Mouse (Mus musculus): Measurements from ENCODE around the gene Kbtbd6. TPM values are rescaled to one million over a fixed set of nuclear protein-coding genes. Genes with fewer than 3 reads are reported as not detected.

Kbtbd6 gene
- polyA plus RNA-seq, 1 experiment from 2014 or later, result 3.0 TPM

GRCm38 (mm10) chr14:79482747-79483355 is 31.2 kb downstream of the Kbtbd6 start:
- H3K4me2 ChIP-seq (replicated peaks), result peak overlapping the region; percentile 60
- WGBS, result 25% methylated on average over 15 of the region's 15 CpGs
- H3K27me3 ChIP-seq, result no peaks in the 10 kb centered on the region
- peak overlapping the region; percentile 100 for H3K27ac ChIP-seq (replicated peaks)
- H3K9me3 ChIP-seq, result no peaks in the 10 kb centered on the region
- peak overlapping the region; percentile 95 for H3K9ac ChIP-seq (replicated peaks)
- peaks cover 52% of the 10 kb centered on the region for H3K4me1 ChIP-seq
- H3K36me3 ChIP-seq, result no peaks in the 10 kb centered on the region; the same call in 1 of the 2 replicates
- peak overlapping the region; percentile 82 for H3K4me3 ChIP-seq
- no peak for ATAC-seq (replicated peaks)

DNA sequence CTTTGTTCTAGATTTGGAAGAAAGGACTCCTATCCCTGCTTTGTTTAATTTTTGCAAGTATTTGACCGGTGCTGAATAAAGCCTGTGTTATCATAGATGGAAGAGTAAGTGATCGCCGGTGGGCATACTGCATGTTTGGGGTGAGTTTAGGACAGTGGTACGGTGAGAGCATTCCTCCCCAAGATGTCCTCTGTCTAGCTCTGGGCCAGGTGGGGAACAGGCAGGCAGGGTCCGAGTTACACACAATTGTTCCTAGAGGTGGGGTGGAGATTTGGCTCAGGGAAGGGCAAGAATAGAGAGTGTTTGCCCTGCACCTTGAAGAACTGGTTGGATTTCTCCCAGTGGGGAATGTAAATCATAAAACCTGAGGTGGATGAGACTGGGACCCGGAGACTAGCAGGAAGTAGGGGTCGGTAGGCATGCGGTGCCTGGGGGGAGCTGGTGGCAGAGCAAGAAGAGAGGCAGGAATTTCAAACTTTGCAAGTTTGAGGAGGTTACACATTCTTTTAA is 32.0 kb downstream of the Kbtbd6 start:
- no peak overlapping the region for H3K9ac ChIP-seq (replicated peaks)
- H3K9me3 ChIP-seq, result no peaks in the 10 kb centered on the region
- WGBS, result 86% methylated on average over 8 of the region's 8 CpGs
- H3K27ac ChIP-seq (replicated peaks), result no peak overlapping the region
- no peaks in the 10 kb centered on the region for H3K36me3 ChIP-seq
- no peak overlapping the region for H3K4me3 ChIP-seq
- ATAC-seq (replicated peaks), result no peak
- no peaks in the 10 kb centered on the region for H3K27me3 ChIP-seq
- H3K4me2 ChIP-seq (replicated peaks), result no peak overlapping the region
- peaks cover 45% of the 10 kb centered on the region for H3K4me1 ChIP-seq

GRCm38 (mm10) chr14:79486617-79486992 is 35.0 kb downstream of the Kbtbd6 start:
- H3K4me3 ChIP-seq, result no peak overlapping the region
- H3K9ac ChIP-seq (replicated peaks), result no peak overlapping the region
- no peaks in the 10 kb centered on the region for H3K9me3 ChIP-seq

DNA sequence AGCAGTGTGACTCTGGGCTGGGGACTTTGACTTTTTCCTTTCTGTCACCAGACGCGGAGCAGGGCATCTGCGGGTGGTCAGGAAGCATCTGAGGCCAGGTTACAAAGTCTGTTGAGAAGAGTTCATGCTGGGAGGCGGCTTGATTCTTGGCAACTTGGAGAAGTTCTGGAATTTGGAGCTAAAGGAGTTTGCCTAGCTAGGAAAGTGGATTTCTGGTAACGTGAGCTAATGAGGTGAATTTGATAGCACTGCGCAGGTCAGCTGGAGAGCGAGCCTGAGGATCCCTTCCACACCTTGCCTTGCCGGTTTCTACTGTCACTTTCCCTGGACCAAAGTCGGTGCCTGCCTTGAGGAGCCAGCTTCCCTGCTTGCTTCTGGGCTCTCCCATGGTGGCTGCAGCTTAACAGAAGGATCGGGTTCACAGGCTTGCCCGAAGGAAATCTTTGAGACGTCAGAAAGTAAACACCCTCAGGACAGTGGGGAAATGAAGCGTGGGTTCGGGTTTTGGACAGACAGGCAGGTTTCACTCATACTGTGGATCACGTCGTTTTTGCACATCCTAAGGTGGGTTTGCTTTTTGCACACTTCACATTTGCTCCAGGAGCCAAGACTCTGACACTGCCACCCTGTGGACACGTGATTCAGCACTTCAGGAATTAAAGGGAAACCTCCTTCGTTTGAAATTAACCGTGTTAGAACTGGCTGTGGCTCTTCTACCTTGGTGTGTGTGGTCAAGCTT is 35.5 kb downstream of the Kbtbd6 start:
- 0 out of 2 replicates have a peak, but pooled peaks have one; percentile 35 for ATAC-seq (replicated peaks)
- peak overlapping the region; percentile 17; the same call in 1 of the 2 replicates for H3K9ac ChIP-seq (replicated peaks)
- H3K36me3 ChIP-seq, result no peaks in the 10 kb centered on the region
- H3K27me3 ChIP-seq, result no peaks in the 10 kb centered on the region
- peak overlapping the region; percentile 36 for H3K4me3 ChIP-seq
- H3K4me2 ChIP-seq (replicated peaks), result peak overlapping the region; percentile 42
- H3K4me1 ChIP-seq, result peaks cover 30% of the 10 kb centered on the region
- 9% methylated on average over 19 of the region's 19 CpGs for WGBS
- H3K27ac ChIP-seq (replicated peaks), result no peak overlapping the region
- no peaks in the 10 kb centered on the region for H3K9me3 ChIP-seq

More at GRCm38 (mm10) chr14:79486617-79486992, 35.0 kb downstream of the Kbtbd6 start:
- peak overlapping the region; percentile 42; the same call in 1 of the 2 replicates for H3K4me2 ChIP-seq (replicated peaks)
- no peak overlapping the region for H3K27ac ChIP-seq (replicated peaks)
- peaks cover 30% of the 10 kb centered on the region for H3K4me1 ChIP-seq
- no peaks in the 10 kb centered on the region for H3K27me3 ChIP-seq
- 37% methylated on average over 8 of the region's 8 CpGs for WGBS
- ATAC-seq (replicated peaks), result no peak
- no peaks in the 10 kb centered on the region for H3K36me3 ChIP-seq

GRCm38 (mm10) chr14:79488531-79488930 is 36.9 kb downstream of the Kbtbd6 start:
- peaks cover 18% of the 10 kb centered on the region for H3K4me1 ChIP-seq
- H3K9me3 ChIP-seq, result no peaks in the 10 kb centered on the region
- H3K36me3 ChIP-seq, result no peaks in the 10 kb centered on the region
- no peak for ATAC-seq (replicated peaks)
- no peak overlapping the region for H3K4me2 ChIP-seq (replicated peaks)
- 91% methylated on average over 9 of the region's 9 CpGs for WGBS
- H3K27me3 ChIP-seq, result no peaks in the 10 kb centered on the region
- H3K4me3 ChIP-seq, result no peak overlapping the region
- no peak overlapping the region for H3K9ac ChIP-seq (replicated peaks)
- no peak overlapping the region for H3K27ac ChIP-seq (replicated peaks)

- no peak overlapping the region for H3K27ac ChIP-seq (replicated peaks)
- no peak overlapping the region for H3K4me2 ChIP-seq (replicated peaks)
- no peak for ATAC-seq (replicated peaks)
- no peaks in the 10 kb centered on the region for H3K9me3 ChIP-seq
- WGBS, result 85% methylated on average over 12 of the region's 12 CpGs
- H3K4me1 ChIP-seq, result peaks cover 12% of the 10 kb centered on the region
- H3K36me3 ChIP-seq, result no peaks in the 10 kb centered on the region
- H3K4me3 ChIP-seq, result no peak overlapping the region
- H3K9ac ChIP-seq (replicated peaks), result no peak overlapping the region
- H3K27me3 ChIP-seq, result no peaks in the 10 kb centered on the region
Observed at GRCm38 (mm10) chr14:79489150-79489549, 37.5 kb downstream of the Kbtbd6 start.

DNA sequence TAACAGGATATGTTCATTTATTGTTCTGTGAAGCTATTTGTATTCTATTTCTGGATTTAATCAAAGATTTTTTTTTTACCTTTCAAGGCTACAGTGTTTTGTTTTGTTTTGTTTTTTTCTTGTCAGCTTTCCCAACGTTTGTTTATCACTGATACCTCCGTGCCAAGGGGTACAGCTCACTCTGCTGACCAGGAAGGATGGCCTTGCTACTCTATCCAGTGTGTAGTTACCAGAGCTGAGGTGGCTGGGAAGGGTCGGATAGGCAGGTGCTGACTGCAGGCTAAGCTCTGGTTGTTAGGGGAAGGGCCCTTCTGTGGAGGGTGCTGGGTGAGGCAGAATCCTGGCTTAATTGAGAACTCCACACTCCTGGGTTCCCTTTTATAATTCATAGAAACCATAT is 38.6 kb downstream of the Kbtbd6 start:
- H3K36me3 ChIP-seq, result no peaks in the 10 kb centered on the region
- no peak overlapping the region for H3K27ac ChIP-seq (replicated peaks)
- H3K4me2 ChIP-seq (replicated peaks), result no peak overlapping the region
- ATAC-seq (replicated peaks), result no peak
- peaks cover 12% of the 10 kb centered on the region for H3K4me1 ChIP-seq
- no peak overlapping the region for H3K4me3 ChIP-seq
- 69% methylated on average over 3 of the region's 3 CpGs for WGBS
- H3K27me3 ChIP-seq, result no peaks in the 10 kb centered on the region
- H3K9me3 ChIP-seq, result no peaks in the 10 kb centered on the region
- no peak overlapping the region for H3K9ac ChIP-seq (replicated peaks)

- no peak overlapping the region for H3K27ac ChIP-seq (replicated peaks)
- H3K9ac ChIP-seq (replicated peaks), result no peak overlapping the region
- H3K9me3 ChIP-seq, result no peaks in the 10 kb centered on the region
- H3K4me1 ChIP-seq, result no peaks in the 10 kb centered on the region
- no peaks in the 10 kb centered on the region for H3K27me3 ChIP-seq
- no peak overlapping the region for H3K4me2 ChIP-seq (replicated peaks)
- no peaks in the 10 kb centered on the region for H3K36me3 ChIP-seq
- no peak for ATAC-seq (replicated peaks)
- 88% methylated on average over 6 of the region's 6 CpGs for WGBS
- no peak overlapping the region for H3K4me3 ChIP-seq
Observed at GRCm38 (mm10) chr14:79494349-79494748, 42.7 kb downstream of the Kbtbd6 start.

DNA sequence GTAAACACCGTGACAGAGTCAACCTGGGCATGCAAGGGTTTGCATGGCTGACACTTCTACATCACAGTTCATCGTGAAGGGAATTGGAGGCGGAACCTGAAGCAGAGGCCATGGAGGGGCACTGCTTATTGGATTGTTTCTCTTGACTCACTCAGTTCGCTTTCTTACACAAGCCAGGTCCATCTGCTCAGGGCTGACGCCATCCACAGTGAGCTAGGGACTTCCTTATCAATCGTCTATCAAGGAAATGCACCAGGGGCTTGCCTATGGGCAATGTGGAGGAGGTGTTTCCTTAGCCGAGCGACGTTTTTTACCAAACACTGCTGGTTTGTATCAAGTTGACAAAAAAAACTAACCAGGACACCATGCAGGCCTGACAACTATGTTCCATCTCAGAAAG is 47.7 kb downstream of the Kbtbd6 start:
- no peak overlapping the region for H3K9ac ChIP-seq (replicated peaks)
- no peaks in the 10 kb centered on the region for H3K36me3 ChIP-seq
- ATAC-seq (replicated peaks), result no peak
- no peak overlapping the region for H3K4me3 ChIP-seq
- no peak overlapping the region for H3K27ac ChIP-seq (replicated peaks)
- H3K27me3 ChIP-seq, result no peaks in the 10 kb centered on the region
- H3K9me3 ChIP-seq, result no peaks in the 10 kb centered on the region
- H3K4me1 ChIP-seq, result no peaks in the 10 kb centered on the region
- 88% methylated on average over 9 of the region's 9 CpGs for WGBS
- no peak overlapping the region for H3K4me2 ChIP-seq (replicated peaks)

GRCm38 (mm10) chr14:79500756-79501155 is 49.1 kb downstream of the Kbtbd6 start:
- ATAC-seq (replicated peaks), result no peak
- Histone ChIP-seq H3K9ac (replicated peaks) (no peak overlapping the region), H3K4me3 (no peak overlapping the region), H3K27me3 (no peaks in the 10 kb centered on the region), H3K27ac (replicated peaks) (no peak overlapping the region), H3K4me2 (replicated peaks) (no peak overlapping the region), H3K4me1 (no peaks in the 10 kb centered on the region), H3K36me3 (no peaks in the 10 kb centered on the region), H3K9me3 (no peaks in the 10 kb centered on the region)
- WGBS, result 85% methylated on average over 4 of the region's 4 CpGs

DNA sequence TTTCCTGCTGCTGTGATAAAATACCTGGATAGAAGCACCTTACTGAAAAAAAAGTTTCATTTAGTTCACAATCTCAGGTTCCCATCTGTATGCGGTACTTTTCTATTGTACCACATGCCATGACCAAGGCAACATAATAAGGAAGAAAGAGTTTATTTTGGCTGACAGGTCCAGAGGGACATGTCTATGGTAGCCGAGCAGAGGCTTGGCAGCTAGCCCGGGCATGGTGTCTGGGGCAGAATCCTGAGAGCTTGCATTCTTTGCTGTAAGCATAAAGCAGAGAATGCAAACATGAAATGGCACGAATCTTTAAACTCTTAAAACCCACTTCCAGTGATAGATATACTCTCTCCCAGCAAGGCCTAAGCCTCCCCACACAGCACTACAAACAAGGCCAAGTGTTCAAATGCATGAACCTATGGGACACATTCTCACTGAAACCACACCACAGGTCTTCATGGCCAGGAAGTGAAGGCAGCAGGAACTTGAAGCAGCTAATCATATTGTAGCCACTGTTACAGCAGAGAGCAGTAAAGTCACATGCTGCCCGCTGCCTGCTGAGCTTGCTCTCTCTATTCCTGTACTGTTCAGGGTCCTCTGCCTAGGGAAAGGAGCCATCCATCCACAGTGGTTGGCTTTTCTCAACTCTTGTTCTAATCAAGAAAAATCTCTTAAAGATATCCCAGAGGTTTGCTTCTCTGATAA is 51.9 kb downstream of the Kbtbd6 start:
- WGBS, result 54% methylated on average over 5 of the region's 5 CpGs
- Histone ChIP-seq H3K27me3 (no peaks in the 10 kb centered on the region), H3K4me1 (no peaks in the 10 kb centered on the region), H3K27ac (replicated peaks) (no peak overlapping the region), H3K9me3 (no peaks in the 10 kb centered on the region), H3K4me3 (no peak overlapping the region), H3K4me2 (replicated peaks) (no peak overlapping the region), H3K36me3 (no peaks in the 10 kb centered on the region), H3K9ac (replicated peaks) (no peak overlapping the region)
- no peak for ATAC-seq (replicated peaks)

All from forebrain, embryonic 15.5 days (tissue).